ENCODE assay signal across 10 mouse cellular contexts in the genomic region with DNA sequence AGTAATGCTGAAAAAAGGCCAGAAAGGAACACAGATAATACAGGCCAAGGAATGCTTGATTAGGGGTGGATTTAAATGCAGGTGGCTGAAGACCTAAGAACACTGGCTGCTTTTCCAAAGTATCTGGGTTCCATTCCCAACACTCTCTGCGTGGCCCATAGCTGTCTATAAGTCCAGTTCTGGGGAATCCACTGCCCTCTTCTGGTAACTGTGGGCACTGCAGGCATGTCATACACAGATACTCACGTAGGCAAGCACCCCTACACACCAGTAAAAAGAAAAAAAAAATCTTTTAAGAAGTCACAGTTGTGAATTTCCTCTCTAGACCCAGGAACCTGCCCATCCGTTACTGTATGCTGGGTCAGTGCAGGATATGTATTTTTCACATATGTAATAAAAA.
DNase-seq lines count a peak whose midpoint lies in the region; ATAC-seq and TF ChIP-seq lines count a peak whose summit lies in the region.
"Had no signal": no experiment of that assay in that cellular context is flagged by ENCODE, and none has a peak within 500 bp of the region (broad histone marks: within the 10 kb centered on the region; RNA-seq: fewer than 3 reads in every experiment).

No protein-coding gene starts in this region.

- H3K4me2 ChIP-seq in forebrain, embryonic 14.5 days (ENCODE audit: low read length) = no peak overlapping the region
- no peak overlapping the region for H3K4me2 ChIP-seq in midbrain, postnatal 0 days (ENCODE audit: low read depth, low read length, poor library complexity, severe bottlenecking)
- H3K4me2 ChIP-seq in midbrain, embryonic 13.5 days (replicated peaks) = no peak overlapping the region
- H3K4me2 ChIP-seq: hindbrain, embryonic 15.5 days; neural tube, embryonic 13.5 days had no signal

- H3K79me2 ChIP-seq in liver, adult 2 months (ENCODE audit: control insufficient read depth, insufficient read depth, low read length) = no peaks in the 10 kb centered on the region; the same call in 1 of the 2 replicates

- no peaks in the 10 kb centered on the region for H3K36me3 ChIP-seq in forebrain, embryonic 10.5 days (replicated peaks)
- H3K36me3 ChIP-seq in forebrain, embryonic 14.5 days (ENCODE audit: control insufficient read depth, insufficient read depth, low read length) = no peaks in the 10 kb centered on the region
- H3K36me3 ChIP-seq in midbrain, postnatal 0 days (ENCODE audit: insufficient read depth, low read length) = no peaks in the 10 kb centered on the region
- no peaks in the 10 kb centered on the region for H3K36me3 ChIP-seq in midbrain, embryonic 13.5 days
- no peaks in the 10 kb centered on the region for H3K36me3 ChIP-seq in liver, adult 2 months (ENCODE audit: control insufficient read depth, insufficient read depth, low read length)
- H3K36me3 ChIP-seq: hindbrain, embryonic 15.5 days; neural tube, embryonic 13.5 days had no signal

- H3K27me3 ChIP-seq in forebrain, embryonic 10.5 days (ENCODE audit: poor library complexity, severe bottlenecking) = no peaks in the 10 kb centered on the region
- H3K27me3 ChIP-seq in forebrain, embryonic 14.5 days (replicated peaks; ENCODE audit: control insufficient read depth, insufficient read depth, low read length) = no peaks in the 10 kb centered on the region
- H3K27me3 ChIP-seq in midbrain, postnatal 0 days (ENCODE audit: insufficient read depth, low read length) = no peaks in the 10 kb centered on the region
- no peaks in the 10 kb centered on the region for H3K27me3 ChIP-seq in midbrain, embryonic 13.5 days
- no peaks in the 10 kb centered on the region for H3K27me3 ChIP-seq in liver, adult 2 months (ENCODE audit: control insufficient read depth, insufficient read depth, low read length)
- H3K27me3 ChIP-seq: hindbrain, embryonic 15.5 days; neural tube, embryonic 13.5 days had no signal

- no peak overlapping the region for H3K9ac ChIP-seq in forebrain, embryonic 14.5 days (ENCODE audit: low read length)
- no peak overlapping the region for H3K9ac ChIP-seq in midbrain, postnatal 0 days (replicated peaks; ENCODE audit: low read length, poor library complexity, severe bottlenecking)
- H3K9ac ChIP-seq in midbrain, embryonic 13.5 days (replicated peaks) = no peak overlapping the region
- no peak overlapping the region for H3K9ac ChIP-seq in liver, adult 2 months (ENCODE audit: low read depth, low read length)
- H3K9ac ChIP-seq: hindbrain, embryonic 15.5 days; neural tube, embryonic 13.5 days had no signal

- TF ChIP-seq CTCF in midbrain, postnatal 0 days (IDR thresholded peaks at IDR 0.05) = peak; percentile 67
- TF ChIP-seq CTCF in liver, adult 2 months (IDR thresholded peaks at IDR 0.05; ENCODE audit: low read depth, low read length) = peak; percentile 54; the same call in 1 of the 2 replicates

- H3K4me1 ChIP-seq in forebrain, embryonic 10.5 days = peaks cover 63% of the 10 kb centered on the region
- H3K4me1 ChIP-seq in forebrain, embryonic 14.5 days (ENCODE audit: control insufficient read depth, insufficient read depth, low read length) = peaks cover 28% of the 10 kb centered on the region
- H3K4me1 ChIP-seq in midbrain, postnatal 0 days (ENCODE audit: insufficient read depth, low read length) = peaks cover 26% of the 10 kb centered on the region
- peaks cover 54% of the 10 kb centered on the region for H3K4me1 ChIP-seq in midbrain, embryonic 13.5 days (replicated peaks)
- H3K4me1 ChIP-seq in liver, adult 2 months (ENCODE audit: control insufficient read depth, insufficient read depth, low read length) = peaks cover 14% of the 10 kb centered on the region

- DNase-seq in forebrain, embryonic 10.5 days (ENCODE audit: extremely low spot score, low spot score) = peak; percentile 30
- no peak for DNase-seq in forebrain, embryonic 14.5 days (ENCODE audit: low spot score)
- DNase-seq in midbrain, postnatal 0 days (ENCODE audit: low spot score) = peak; percentile 42
- DNase-seq in cerebellum, adult 9-10 months = peak; percentile 59
- DNase-seq in liver, adult 2 months (ENCODE audit: extremely low read depth, low read depth, low spot score) = no peak
- DNase-seq in spleen, adult 18-20 months = peak; percentile 9 to 46
- no peak for DNase-seq in urinary bladder, postnatal 10 days (ENCODE audit: low spot score)

- ATAC-seq in forebrain, embryonic 14.5 days = no peak
- ATAC-seq in midbrain, postnatal 0 days (ENCODE audit: low FRiP score) = no peak
- ATAC-seq in midbrain, embryonic 13.5 days = no peak

- TF ChIP-seq POLR2A in liver, adult 2 months (IDR thresholded peaks at IDR 0.05; ENCODE audit: extremely low read depth, insufficient read depth, low read length) = no peak

- WGBS in forebrain, embryonic 10.5 days = 90% methylated on average over 3 of the region's 3 CpGs
- WGBS in forebrain, embryonic 14.5 days = 93% methylated on average over 3 of the region's 3 CpGs
- WGBS in midbrain, postnatal 0 days = 97% methylated on average over 3 of the region's 3 CpGs
- 90% methylated on average over 3 of the region's 3 CpGs for WGBS in midbrain, embryonic 13.5 days
- 96% methylated on average over 3 of the region's 3 CpGs for WGBS in liver, adult 2 months

- H3K27ac ChIP-seq in forebrain, embryonic 10.5 days = no peak overlapping the region
- H3K27ac ChIP-seq in forebrain, embryonic 14.5 days (ENCODE audit: low read depth, low read length) = no peak overlapping the region
- no peak overlapping the region for H3K27ac ChIP-seq in midbrain, postnatal 0 days (ENCODE audit: low read depth, low read length)
- no peak overlapping the region for H3K27ac ChIP-seq in midbrain, embryonic 13.5 days
- H3K27ac ChIP-seq in liver, adult 2 months (replicated peaks; ENCODE audit: insufficient read depth, low read depth, low read length) = no peak overlapping the region
- H3K27ac ChIP-seq: hindbrain, embryonic 15.5 days; neural tube, embryonic 13.5 days had no signal

- no peak overlapping the region for H3K4me3 ChIP-seq in forebrain, embryonic 10.5 days
- H3K4me3 ChIP-seq in forebrain, embryonic 14.5 days (ENCODE audit: low read depth, low read length) = no peak overlapping the region
- no peak overlapping the region for H3K4me3 ChIP-seq in midbrain, postnatal 0 days (ENCODE audit: low read depth, low read length)
- H3K4me3 ChIP-seq in midbrain, embryonic 13.5 days (replicated peaks) = no peak overlapping the region
- H3K4me3 ChIP-seq in liver, adult 2 months (ENCODE audit: insufficient read depth, low read depth, low read length) = no peak overlapping the region
- H3K4me3 ChIP-seq: hindbrain, embryonic 15.5 days; neural tube, embryonic 13.5 days had no signal

- no peaks in the 10 kb centered on the region for H3K9me3 ChIP-seq in forebrain, embryonic 10.5 days
- no peaks in the 10 kb centered on the region for H3K9me3 ChIP-seq in forebrain, embryonic 14.5 days (replicated peaks; ENCODE audit: control insufficient read depth, low read length)
- H3K9me3 ChIP-seq in midbrain, postnatal 0 days (ENCODE audit: low read length) = no peaks in the 10 kb centered on the region
- no peaks in the 10 kb centered on the region for H3K9me3 ChIP-seq in midbrain, embryonic 13.5 days
- H3K9me3 ChIP-seq: hindbrain, embryonic 15.5 days had no signal

Comparison
In these comparisons a context has a peak if more than half of its experiments do, and no peak if none do; other contexts are left out.
1. DNase-seq: peak in forebrain, embryonic 10.5 days (single experiment), midbrain, postnatal 0 days (single experiment), cerebellum, adult 9-10 months (single experiment) and spleen, adult 18-20 months (2 of 2); none in forebrain, embryonic 14.5 days (single experiment), liver, adult 2 months (single experiment) and urinary bladder, postnatal 10 days (single experiment).